Mouse (Mus musculus) B cell, adult 2 months (primary cell): Measurements from ENCODE around the gene D130040H23Rik.
"Not testable (repeated sequence)": the region's sequence is repeated elsewhere in the genome, so short reads cannot be mapped to it uniquely, and the experiment has no call there.

Experiments
- DNase-seq, 2 experiments: peaks; one replicate each; pipeline ENCODE4 v3.0.0; 2022

Gene D130040H23Rik

GRCm38 (mm10) chr8:69270386-69271202 lies at the start of gene D130040H23Rik:
TSS of gene D130040H23Rik (plus strand) at chr8:69271080.
- DNase-seq = peak; percentile 73 to 75

GRCm38 (mm10) chr8:69242541-69242940 lies 28.3 kb upstream of the D130040H23Rik start:
- no peak for DNase-seq

- no peak for DNase-seq
Measured at GRCm38 (mm10) chr8:69268525-69268924, 2.4 kb upstream of the D130040H23Rik start.

- no peak for DNase-seq
Measured at GRCm38 (mm10) chr8:69271203-69271554, 299 bp downstream of the D130040H23Rik start.

GRCm38 (mm10) chr8:69272435-69272834 lies 1.6 kb downstream of the D130040H23Rik start:
- no peak for DNase-seq

- no peak for DNase-seq
Measured at GRCm38 (mm10) chr8:69324771-69325170, 53.9 kb downstream of the D130040H23Rik start.

GRCm38 (mm10) chr8:69328301-69329288 lies 57.7 kb downstream of the D130040H23Rik start:
- peak; percentile 90 to 91 for DNase-seq

- not testable (repeated sequence) for DNase-seq
Measured at GRCm38 (mm10) chr8:69329289-69329688, 58.4 kb downstream of the D130040H23Rik start.
